In the genomic region with DNA sequence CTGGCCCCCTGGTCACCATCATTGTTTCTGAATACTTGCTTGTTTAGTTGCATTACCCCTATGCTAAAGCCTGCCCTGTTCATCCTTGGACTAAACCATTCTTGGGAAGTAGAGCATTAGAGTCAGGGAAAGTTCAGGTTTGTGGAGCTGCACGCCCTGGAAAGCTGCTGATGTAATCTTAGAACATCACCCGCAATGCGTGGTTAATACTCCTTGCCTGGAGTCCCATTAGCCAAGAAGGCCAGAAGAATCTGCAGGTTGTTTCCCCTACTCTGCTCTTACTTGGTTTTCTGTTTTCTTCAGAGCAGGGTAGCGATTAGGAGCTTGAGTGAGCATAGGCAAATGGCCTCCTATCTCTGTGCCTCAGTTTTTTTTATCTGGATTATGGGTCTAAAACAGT, we compare ENCODE assay signal across 25 mouse cellular contexts. TPM values are rescaled to one million over a fixed set of nuclear protein-coding genes. Genes with fewer than 3 reads are reported as not detected.
A peak's percentile ranks its signal among the peaks of the same experiment; 100 is the strongest.
DNase-seq lines count a peak whose midpoint lies in the region; ATAC-seq lines count a peak whose summit lies in the region.
"Had no signal": no experiment of that assay in that cellular context is flagged by ENCODE, and none has a peak within 500 bp of the region (broad histone marks: within the 10 kb centered on the region; RNA-seq: fewer than 3 reads in every experiment).

No protein-coding gene starts in this region.

- no peak overlapping the region for H3K9ac ChIP-seq in hindbrain, embryonic 16.5 days (ENCODE audit: low read depth, low read length)
- H3K9ac ChIP-seq: embryonic facial prominence, embryonic 13.5 days; embryonic facial prominence, embryonic 15.5 days; forebrain, embryonic 12.5 days had no signal

- H3K27me3 ChIP-seq in hindbrain, embryonic 16.5 days (replicated peaks; ENCODE audit: control insufficient read depth, insufficient read depth, low read length): no peaks in the 10 kb centered on the region
- H3K27me3 ChIP-seq: CH12.LX; embryonic facial prominence, embryonic 13.5 days; embryonic facial prominence, embryonic 15.5 days; forebrain, embryonic 12.5 days had no signal

- 98% methylated on average over 4 of the region's 4 CpGs for WGBS in macrophage (ENCODE audit: missing documents)
- WGBS in hindbrain, embryonic 16.5 days: 90% methylated on average over 4 of the region's 4 CpGs

- H3K36me3 ChIP-seq in macrophage (ENCODE audit: inconsistent target): no peaks in the 10 kb centered on the region
- H3K36me3 ChIP-seq in hindbrain, embryonic 16.5 days (ENCODE audit: control insufficient read depth, insufficient read depth, low read length): peaks cover 2% of the 10 kb centered on the region; the same call in 1 of the 2 replicates
- H3K36me3 ChIP-seq: forebrain, embryonic 12.5 days; G1E had no signal

- no peak overlapping the region for H3K4me2 ChIP-seq in hindbrain, embryonic 16.5 days (ENCODE audit: low read length)
- H3K4me2 ChIP-seq: embryonic facial prominence, embryonic 13.5 days; embryonic facial prominence, embryonic 15.5 days; forebrain, embryonic 12.5 days had no signal

- no peak overlapping the region for H3K4me3 ChIP-seq in macrophage (ENCODE audit: inconsistent target)
- H3K4me3 ChIP-seq in hindbrain, embryonic 16.5 days (ENCODE audit: low read length): no peak overlapping the region
- H3K4me3 ChIP-seq: embryonic facial prominence, embryonic 13.5 days; embryonic facial prominence, embryonic 15.5 days; erythroblast, embryonic 14.5 days; forebrain, embryonic 10.5 days; forebrain, embryonic 12.5 days had no signal

- intact Hi-C loops in left cerebral cortex, postnatal 10 days (cut with DNase I): no loop called here

- H3K27ac ChIP-seq in macrophage: 0 out of 2 replicates have a peak overlapping the region, but pooled peaks have one; percentile 12
- H3K27ac ChIP-seq in hindbrain, embryonic 16.5 days (ENCODE audit: low read depth, low read length): no peak overlapping the region
- H3K27ac ChIP-seq: embryonic facial prominence, embryonic 13.5 days; embryonic facial prominence, embryonic 15.5 days; forebrain, embryonic 10.5 days; forebrain, embryonic 12.5 days had no signal

- no peaks in the 10 kb centered on the region for H3K79me2 ChIP-seq in macrophage (ENCODE audit: inconsistent target)

- no peaks in the 10 kb centered on the region for H3K9me3 ChIP-seq in hindbrain, embryonic 16.5 days (ENCODE audit: control insufficient read depth, low read length)
- H3K9me3 ChIP-seq: embryonic facial prominence, embryonic 13.5 days; embryonic facial prominence, embryonic 15.5 days; forebrain, embryonic 12.5 days; G1E had no signal

- DNase-seq in NIH3T3 (ENCODE audit: low read depth): peak; percentile 37
- DNase-seq in left cerebral cortex, postnatal 10 days (ENCODE audit: extremely low spot score in 1 of 2, low spot score in 2 of 2): no peak
- no peak for DNase-seq in right cerebral cortex, postnatal 14 days
- DNase-seq: adrenal gland, adult 2 months; adrenal gland, postnatal 10 days; adrenal gland, postnatal 25 days; B cell, adult 2 months; cerebellum, adult 11-12 months; cerebellum, adult 2 months; cerebellum, adult 9-10 months; cerebellum, postnatal 10 days; cerebellum, postnatal 36 days; embryo, embryonic 11 days had no signal

- no peaks in the 10 kb centered on the region for H3K4me1 ChIP-seq in hindbrain, embryonic 16.5 days (ENCODE audit: control insufficient read depth, insufficient read depth, low read depth, low read length)
- H3K4me1 ChIP-seq: embryonic facial prominence, embryonic 13.5 days; embryonic facial prominence, embryonic 15.5 days had no signal

- no peak for ATAC-seq in hindbrain, embryonic 16.5 days
- ATAC-seq: CD4-positive, CD25-positive, alpha-beta regulatory T cell, adult 4 months; forebrain, embryonic 14.5 days; forebrain, embryonic 16.5 days had no signal

RNA-seq across cellular contexts. Expression of gene Atf3, which starts 26.0 kb away (rescaled TPM):
- total RNA-seq in macrophage (2018; cell fraction: chromatin; rRNA removed): 100 to 1,000 TPM in 22 of 26 experiments, 10 to 100 TPM in 4; 71.4 to 886 (median 177) TPM
- total RNA-seq in macrophage (2018; cell fraction: cytosol; rRNA removed): 1,000 to 10,000 TPM in 3 of 26 experiments, 100 to 1,000 TPM in 23; 230 to 1,349 (median 405) TPM
- 1,000 to 10,000 TPM in 2 of 26 experiments, 100 to 1,000 TPM in 24; 130 to 1,042 (median 343) TPM for total RNA-seq in macrophage (2018; cell fraction: nucleus; rRNA removed)
- 201 to 678 TPM (median 211 TPM) in 3 replicates for polyA plus RNA-seq in macrophage (2018)
- under 1 TPM; 0.39 to 0.77 TPM for total RNA-seq in left cerebral cortex, postnatal 10 days (2021)
- polyA plus RNA-seq in hindbrain, embryonic 16.5 days (2015; fragmentation: Nextera tagmentation; extraction: Ambion mirVana): 1.7 and 2.1 TPM in 2 replicates
- polyA plus RNA-seq: CD4-positive, CD25-positive, alpha-beta regulatory T cell, adult 4 months; G1E had no signal

Comparison
In these comparisons a context has a peak if more than half of its experiments do, and no peak if none do; other contexts are left out.
1. RNA of gene Atf3, which starts 26.0 kb away (polyA plus RNA-seq): 201 to 678 TPM in macrophage; 1.7 to 2.1 TPM in hindbrain, embryonic 16.5 days; every median in the first group is over 10 times any median in the second.